Mouse (Mus musculus) liver, embryonic 12.5 days (tissue): Measurements from ENCODE around the gene Ndufs7. TPM values are rescaled to one million over a fixed set of nuclear protein-coding genes. Genes with fewer than 3 reads are reported as not detected.

Experiments used
- ATAC-seq: fragments of 200-750 bp; cut with Nextera tagmentation; 2 replicates; pipeline ENCODE4 v1.8.0; 2017; ENCODE audit warnings: moderate number of reproducible peaks, mild to moderate bottlenecking, moderate library complexity
- H3K27ac ChIP-seq: fragments of 300-500 bp; sonication (generic); 2 replicates; pipeline ENCODE4 v1.5.1; 2016; ENCODE audit warnings: mild to moderate bottlenecking
- H3K27me3 ChIP-seq: fragments of 300-500 bp; sonication (generic); replicated peaks from 2 replicates; pipeline ENCODE4 v1.6.1; 2016; ENCODE audit warnings: mild to moderate bottlenecking, moderate library complexity
- H3K36me3 ChIP-seq: fragments of 300-500 bp; sonication (generic); 2 replicates; pipeline ENCODE4 v1.6.1; 2016; ENCODE audit warnings: mild to moderate bottlenecking, moderate library complexity
- H3K4me1 ChIP-seq: fragments of 300-500 bp; sonication (generic); 2 replicates; pipeline ENCODE4 v1.6.1; 2016
- H3K4me2 ChIP-seq: fragments of 300-500 bp; sonication (generic); 2 replicates; pipeline ENCODE4 v1.6.1; 2016; ENCODE audit warnings: mild to moderate bottlenecking, moderate library complexity
- H3K4me3 ChIP-seq: fragments of 300-500 bp; sonication (generic); 2 replicates; pipeline ENCODE4 v1.5.1; 2016; ENCODE audit warnings: mild to moderate bottlenecking, moderate library complexity
- H3K9ac ChIP-seq: fragments of 300-500 bp; sonication (generic); 2 replicates; pipeline ENCODE4 v1.6.1; 2016; ENCODE audit warnings: mild to moderate bottlenecking, moderate library complexity
- H3K9me3 ChIP-seq: fragments of 300-500 bp; sonication (generic); replicated peaks from 2 replicates; pipeline ENCODE4 v1.6.1; 2016; ENCODE audit warnings: mild to moderate bottlenecking, moderate library complexity
- WGBS: fragments of 180-500 bp; shearing (Covaris S2); methylation state at CpG from one replicate; pipeline ENCODE4 v1.1.7; 2016; ENCODE audit not compliant: insufficient replicate concordance; 5-methylcytosine and 5-hydroxymethylcytosine counted together
- microRNA-seq: library from miRNA; unstranded; fragments of <30 nt; microRNA quantifications from one replicate; pipeline ENCODE4, GENCODE M21; 2017
- polyA plus RNA-seq: library from polyadenylated mRNA; unstranded; fragments of >200 nt; fragmentation: Nextera tagmentation; extraction: Ambion mirVana; gene quantifications from 2 replicates; pipeline ENCODE4 v1.2.1, GENCODE M21; 2016

Gene Ndufs7
- polyA plus RNA-seq, 1 experiment from 2014 or later: 312 TPM

DNA sequence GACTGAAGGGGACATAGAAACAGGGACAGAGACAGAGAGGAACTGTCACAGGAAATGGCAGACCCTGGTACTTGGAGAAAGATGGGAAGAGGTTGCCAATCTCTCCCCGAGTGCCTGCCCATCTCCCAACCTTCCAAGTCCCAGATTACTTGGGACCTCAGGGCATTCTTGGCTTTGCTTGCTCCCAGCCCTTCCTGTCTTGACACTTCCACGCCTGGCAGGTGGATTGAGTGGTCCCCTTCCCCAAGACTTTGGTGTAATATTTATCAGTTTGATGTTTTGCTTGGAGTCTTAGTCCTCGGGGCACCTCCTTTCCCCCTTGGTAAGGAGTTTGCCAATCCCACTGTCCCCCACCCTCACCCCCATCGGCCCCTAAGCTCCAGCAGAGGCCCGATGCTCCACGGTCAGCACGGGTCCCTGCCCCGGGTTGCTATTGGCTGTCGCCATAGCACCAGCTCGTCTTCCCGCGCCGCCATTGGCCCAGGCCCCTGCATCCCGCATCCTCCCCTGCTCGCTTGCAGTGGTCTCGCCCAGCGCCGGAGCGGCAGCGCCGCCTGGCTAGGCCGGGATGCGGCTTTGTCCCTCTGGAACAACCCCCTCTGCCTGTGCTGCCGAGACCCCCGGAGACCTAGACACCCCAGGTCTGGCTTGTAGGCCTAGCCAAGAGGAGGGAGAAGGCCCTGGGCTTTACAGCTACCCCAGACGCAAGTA, 49.8 kb downstream of the Ndufs7 start:
- H3K9me3 ChIP-seq: no peaks in the 10 kb centered on the region
- WGBS: 6% methylated on average over 26 of the region's 26 CpGs
- H3K9ac ChIP-seq: no peak overlapping the region
- ATAC-seq: no peak
- H3K4me1 ChIP-seq: peaks cover 46% of the 10 kb centered on the region
- H3K27ac ChIP-seq: no peak overlapping the region
- H3K4me3 ChIP-seq: no peak overlapping the region
- H3K4me2 ChIP-seq: no peak overlapping the region
- H3K27me3 ChIP-seq: peaks cover 73% of the 10 kb centered on the region
- H3K36me3 ChIP-seq: peaks cover 14% of the 10 kb centered on the region

DNA sequence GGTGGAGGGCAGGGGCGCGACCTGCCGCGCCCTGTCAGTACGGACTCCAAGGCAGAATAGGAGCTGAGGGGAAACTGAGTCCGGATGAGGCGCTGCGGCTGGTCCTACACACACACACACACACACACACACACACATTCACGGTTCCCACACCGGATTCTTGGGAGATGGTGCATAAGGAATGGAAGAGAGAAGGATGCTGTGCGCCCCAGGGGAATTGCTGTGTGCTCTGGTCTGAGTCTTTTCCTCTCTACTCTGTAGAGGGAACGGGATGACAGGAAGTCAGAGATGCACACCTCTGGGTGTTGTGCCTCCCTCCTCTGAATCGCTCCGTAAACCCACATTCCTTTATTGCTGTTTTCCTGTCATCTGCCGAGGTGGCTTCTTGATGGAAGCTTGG, 50.4 kb downstream of the Ndufs7 start:
- ATAC-seq: no peak
- 18% methylated on average over 15 of the region's 15 CpGs for WGBS
- H3K4me3 ChIP-seq: no peak overlapping the region

DNA sequence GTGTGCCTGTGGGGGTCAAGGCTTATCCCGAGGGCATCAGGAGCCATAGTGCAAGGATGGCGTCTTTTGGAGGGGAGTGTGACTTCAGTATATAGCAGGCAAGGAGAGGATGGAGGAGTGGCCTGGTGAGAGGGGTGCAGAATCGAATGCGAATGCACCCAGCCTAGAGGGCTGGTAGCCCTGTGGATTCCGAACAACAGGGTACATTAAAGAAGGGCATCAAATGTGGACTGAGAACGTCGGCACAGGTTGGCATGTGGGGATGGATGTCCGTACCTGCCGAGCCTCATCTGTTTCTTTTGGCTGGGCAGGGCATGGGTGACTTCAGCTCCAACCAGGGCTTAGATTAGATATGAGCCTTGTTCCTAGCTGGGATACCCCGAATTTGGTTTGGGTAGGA, 50.9 kb downstream of the Ndufs7 start:
- Histone ChIP-seq H3K4me3 (no peak overlapping the region), H3K27me3 (peaks cover 84% of the 10 kb centered on the region), H3K4me1 (peaks cover 40% of the 10 kb centered on the region), H3K27ac (no peak overlapping the region), H3K9me3 (no peaks in the 10 kb centered on the region), H3K36me3 (peaks cover 3% of the 10 kb centered on the region), H3K9ac (no peak overlapping the region), H3K4me2 (no peak overlapping the region)
- 49% methylated on average over 10 of the region's 10 CpGs for WGBS
- ATAC-seq: no peak

More for the DNA sequence above, 50.4 kb downstream of the Ndufs7 start:
- H3K36me3 ChIP-seq: peaks cover 9% of the 10 kb centered on the region
- H3K4me2 ChIP-seq: no peak overlapping the region
- H3K9ac ChIP-seq: no peak overlapping the region
- H3K4me1 ChIP-seq: peaks cover 40% of the 10 kb centered on the region
- H3K27ac ChIP-seq: no peak overlapping the region
- no peaks in the 10 kb centered on the region for H3K9me3 ChIP-seq
- peaks cover 79% of the 10 kb centered on the region for H3K27me3 ChIP-seq

DNA sequence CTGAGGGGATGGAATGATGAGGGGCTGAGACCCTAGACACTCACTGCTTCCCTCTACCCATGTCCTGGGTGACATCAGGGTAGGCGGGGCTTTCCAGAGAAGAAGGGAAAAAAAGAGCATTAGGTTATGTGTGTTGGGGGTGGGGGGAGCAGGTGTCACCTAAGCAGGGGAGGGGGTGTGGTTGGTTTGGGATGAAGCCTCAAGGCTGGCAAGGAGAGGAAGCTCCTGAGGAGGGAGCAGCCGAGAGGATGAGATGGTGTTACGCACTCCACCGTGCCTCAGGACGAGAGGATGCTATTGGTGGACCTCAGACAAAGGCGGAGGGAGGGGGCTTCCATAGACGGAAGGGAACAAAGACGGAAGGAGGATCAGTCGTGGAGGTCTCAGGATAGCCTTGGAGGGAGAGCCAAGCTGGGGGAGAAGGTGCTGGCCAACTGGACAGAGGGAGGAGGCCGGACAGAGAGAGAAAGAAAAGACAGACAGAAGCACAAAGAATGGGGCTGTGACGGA, 51.8 kb downstream of the Ndufs7 start:
- H3K9me3 ChIP-seq: no peaks in the 10 kb centered on the region
- no peak overlapping the region for H3K27ac ChIP-seq
- H3K4me3 ChIP-seq: no peak overlapping the region
- H3K9ac ChIP-seq: no peak overlapping the region
- no peak overlapping the region for H3K4me2 ChIP-seq
- peaks cover 37% of the 10 kb centered on the region for H3K4me1 ChIP-seq
- H3K27me3 ChIP-seq: peaks cover 93% of the 10 kb centered on the region
- no peaks in the 10 kb centered on the region for H3K36me3 ChIP-seq
- no peak for ATAC-seq
- 31% methylated on average over 11 of the region's 11 CpGs for WGBS

DNA sequence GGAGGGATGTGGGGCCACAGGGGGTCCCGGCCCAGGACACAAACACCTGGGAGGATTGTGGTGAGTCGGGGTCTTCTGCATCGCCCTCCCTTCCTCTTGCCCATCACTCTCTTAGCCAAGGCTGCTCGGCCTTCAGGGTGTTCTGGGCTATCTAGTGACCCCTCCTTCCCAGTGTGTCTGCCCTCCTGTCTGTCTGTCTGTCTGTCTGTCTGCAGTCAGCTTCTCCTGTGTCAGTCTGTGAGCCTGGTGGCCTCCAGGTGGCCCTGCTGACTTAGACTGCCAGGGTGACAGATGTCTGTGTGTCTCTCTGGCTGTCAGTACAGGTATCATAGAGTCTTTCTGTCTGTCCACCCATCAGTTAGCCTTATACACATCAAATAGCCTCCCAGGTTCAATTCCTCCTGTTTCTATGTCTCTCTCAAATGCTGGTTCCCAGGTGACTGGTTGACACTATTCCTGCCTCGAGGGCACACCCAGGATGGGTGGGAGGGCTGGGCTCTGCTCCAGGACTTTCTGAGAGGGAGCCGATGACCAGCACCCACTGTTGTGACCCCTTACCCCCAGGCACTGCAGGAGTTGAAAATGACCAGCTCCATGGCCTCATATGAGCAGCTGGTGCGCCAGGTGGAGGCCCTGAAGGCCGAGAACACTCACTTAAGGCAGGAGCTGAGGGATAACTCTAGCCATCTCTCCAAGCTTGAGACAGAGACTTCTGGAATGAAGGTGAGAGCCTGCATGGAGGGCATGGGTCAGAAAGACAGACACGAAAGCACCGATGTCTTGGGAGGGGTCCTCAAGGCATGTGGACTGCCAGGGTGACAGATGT, 52.5 kb downstream of the Ndufs7 start:
- H3K4me3 ChIP-seq: no peak overlapping the region
- WGBS: 61% methylated on average over 10 of the region's 10 CpGs
- H3K4me1 ChIP-seq: peaks cover 29% of the 10 kb centered on the region
- H3K9ac ChIP-seq: no peak overlapping the region
- no peak overlapping the region for H3K27ac ChIP-seq
- no peaks in the 10 kb centered on the region for H3K9me3 ChIP-seq
- peaks cover 99% of the 10 kb centered on the region for H3K27me3 ChIP-seq
- no peaks in the 10 kb centered on the region for H3K36me3 ChIP-seq
- no peak for ATAC-seq
- no peak overlapping the region for H3K4me2 ChIP-seq

DNA sequence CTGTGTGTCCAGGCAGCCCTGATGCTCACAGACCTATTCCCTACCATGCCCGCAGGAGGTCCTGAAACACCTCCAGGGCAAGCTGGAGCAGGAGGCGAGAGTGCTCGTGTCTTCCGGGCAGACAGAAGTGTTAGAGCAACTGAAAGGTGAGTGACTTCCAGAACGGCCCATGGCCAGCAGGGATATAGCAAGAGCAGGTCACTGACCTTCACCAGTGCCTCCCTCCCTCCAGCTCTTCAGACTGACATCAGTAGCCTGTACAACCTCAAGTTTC, 53.1 kb downstream of the Ndufs7 start:
- Histone ChIP-seq H3K4me1 (peaks cover 24% of the 10 kb centered on the region), H3K27me3 (peaks cover 99% of the 10 kb centered on the region), H3K9me3 (no peaks in the 10 kb centered on the region), H3K4me3 (no peak overlapping the region), H3K36me3 (no peaks in the 10 kb centered on the region), H3K4me2 (no peak overlapping the region; the same call in 1 of the 2 replicates), H3K27ac (no peak overlapping the region), H3K9ac (no peak overlapping the region)
- no peak; the same call in 1 of the 2 replicates for ATAC-seq
- WGBS: 61% methylated on average over 5 of the region's 5 CpGs

DNA sequence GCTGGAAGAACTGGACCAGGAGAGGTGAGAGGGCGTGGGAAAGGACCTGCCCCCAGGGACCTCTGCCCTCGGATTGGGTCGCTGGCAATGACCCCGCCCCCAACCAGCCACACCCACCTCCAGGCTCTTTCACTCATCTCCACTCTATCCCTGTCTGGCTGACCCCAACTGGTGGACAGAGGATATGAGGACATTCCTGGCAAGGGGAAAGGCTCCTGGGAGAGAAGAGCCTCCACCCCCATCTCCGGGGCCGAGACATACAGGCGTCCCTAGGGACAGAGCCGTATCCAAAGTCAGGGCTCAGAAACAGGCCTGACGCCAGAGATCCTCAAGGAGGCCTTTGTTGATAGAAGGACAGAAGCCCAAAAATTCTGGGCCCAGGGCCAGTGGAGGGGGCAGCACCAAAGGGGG, 53.6 kb downstream of the Ndufs7 start:
- Histone ChIP-seq H3K4me2 (no peak overlapping the region; the same call in 1 of the 2 replicates), H3K36me3 (no peaks in the 10 kb centered on the region), H3K4me1 (peaks cover 19% of the 10 kb centered on the region), H3K9me3 (no peaks in the 10 kb centered on the region), H3K27me3 (peaks cover 99% of the 10 kb centered on the region), H3K4me3 (no peak overlapping the region), H3K27ac (no peak overlapping the region), H3K9ac (no peak overlapping the region)
- 25% methylated on average over 9 of the region's 9 CpGs for WGBS
- ATAC-seq: peak; percentile 31

DNA sequence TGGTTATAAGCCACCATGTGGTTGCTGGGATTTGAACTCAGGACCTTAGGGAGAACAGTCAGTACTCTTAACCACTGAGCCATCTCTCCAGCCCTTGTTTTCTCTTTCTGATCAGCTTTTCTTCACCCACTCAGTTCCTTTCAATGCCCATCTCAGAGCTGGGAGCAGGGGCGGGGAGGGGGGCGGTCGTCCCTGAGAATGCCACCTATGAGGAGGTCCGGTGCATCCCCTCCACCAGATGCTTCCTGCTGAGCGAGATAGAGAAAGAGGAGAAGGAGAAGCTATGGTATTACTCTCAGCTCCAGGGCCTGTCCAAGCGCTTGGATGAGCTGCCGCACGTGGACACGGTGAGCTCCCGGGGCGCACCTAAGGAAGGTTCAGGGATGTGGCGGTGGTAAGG, 55.5 kb downstream of the Ndufs7 start:
- peak overlapping the region; percentile 65 for H3K4me2 ChIP-seq
- no peaks in the 10 kb centered on the region for H3K9me3 ChIP-seq
- H3K27ac ChIP-seq: no peak overlapping the region
- WGBS: 8% methylated on average over 12 of the region's 12 CpGs
- H3K27me3 ChIP-seq: peaks cover 99% of the 10 kb centered on the region
- ATAC-seq: no peak; the same call in 1 of the 2 replicates
- H3K36me3 ChIP-seq: no peaks in the 10 kb centered on the region
- H3K4me3 ChIP-seq: peak overlapping the region; percentile 39
- H3K4me1 ChIP-seq: peaks cover 16% of the 10 kb centered on the region
- H3K9ac ChIP-seq: no peak overlapping the region

DNA sequence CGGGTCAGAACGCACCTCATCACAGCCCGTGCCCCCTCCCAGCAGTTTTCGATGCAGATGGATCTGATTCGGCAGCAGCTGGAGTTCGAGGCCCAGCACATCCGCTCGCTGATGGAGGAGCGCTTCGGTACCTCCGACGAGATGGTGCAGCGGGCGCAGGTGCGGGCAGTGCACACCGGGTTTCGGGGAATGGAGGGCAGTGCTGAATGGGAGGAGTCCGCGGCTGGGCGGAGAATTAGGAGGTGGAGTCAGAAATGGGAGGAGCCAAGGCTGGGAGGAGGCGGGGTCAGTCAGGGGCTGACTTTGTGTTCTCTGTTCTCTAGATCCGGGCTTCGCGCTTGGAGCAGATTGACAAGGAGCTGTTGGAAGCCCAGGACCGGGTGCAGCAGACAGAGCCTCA, 55.9 kb downstream of the Ndufs7 start:
- Histone ChIP-seq H3K4me1 (peaks cover 16% of the 10 kb centered on the region), H3K9me3 (no peaks in the 10 kb centered on the region), H3K27ac (no peak overlapping the region), H3K9ac (no peak overlapping the region), H3K4me3 (peak overlapping the region; percentile 39), H3K4me2 (peak overlapping the region; percentile 65), H3K27me3 (peaks cover 99% of the 10 kb centered on the region), H3K36me3 (no peaks in the 10 kb centered on the region)
- ATAC-seq: peak; percentile 63
- WGBS: 3% methylated on average over 25 of the region's 25 CpGs

Small RNA genes lying within 50 kb of the gene (microRNA-seq; reads per million reads assigned to microRNA genes)
- gene Mir6911: 1.8 reads per million

Other genes starting within 250 kb of the Ndufs7 start
- 22.3 and 22.8 TPM in 2 replicates for gene Arhgap45, start 232.5 kb upstream of the Ndufs7 start, polyA plus RNA-seq
- gene Polr2e, start 209.3 kb upstream of the Ndufs7 start, polyA plus RNA-seq: 142 and 147 TPM in 2 replicates
- gene Gpx4, start 202.0 kb upstream of the Ndufs7 start, polyA plus RNA-seq: 682 and 685 TPM in 2 replicates
- 15.0 and 15.4 TPM in 2 replicates for gene Sbno2, start 143.6 kb upstream of the Ndufs7 start, polyA plus RNA-seq
- 18.6 and 19.8 TPM in 2 replicates for gene Stk11, start 133.3 kb upstream of the Ndufs7 start, polyA plus RNA-seq
- gene Atp5d, start 110.5 kb upstream of the Ndufs7 start, polyA plus RNA-seq: 393 and 419 TPM in 2 replicates
- gene Cbarp, start 108.3 kb upstream of the Ndufs7 start, polyA plus RNA-seq: 0.94 and 0.96 TPM in 2 replicates
- gene Midn, start 100.8 kb upstream of the Ndufs7 start, polyA plus RNA-seq: 5.7 and 6.3 TPM in 2 replicates
- 22.1 and 27.3 TPM in 2 replicates for gene Cirbp, start 83.1 kb upstream of the Ndufs7 start, polyA plus RNA-seq
- 14.0 and 16.4 TPM in 2 replicates for gene 1600002K03Rik, start 76.2 kb upstream of the Ndufs7 start, polyA plus RNA-seq
- gene Efna2, start 69.6 kb upstream of the Ndufs7 start, polyA plus RNA-seq: 3.1 and 3.4 TPM in 2 replicates
- gene Mum1, start 22.7 kb upstream of the Ndufs7 start, polyA plus RNA-seq: 33.5 and 35.1 TPM in 2 replicates
- 43.0 and 50.0 TPM in 2 replicates for gene Gamt, start 11.9 kb downstream of the Ndufs7 start, polyA plus RNA-seq
- 44.3 and 45.9 TPM in 2 replicates for gene Dazap1, start 12.4 kb downstream of the Ndufs7 start, polyA plus RNA-seq
- 872 and 920 TPM in 2 replicates for gene Rps15, start 43.3 kb downstream of the Ndufs7 start, polyA plus RNA-seq
- gene Apc2, start 46.9 kb downstream of the Ndufs7 start, polyA plus RNA-seq: 0.17 and 0.22 TPM in 2 replicates
- 46.0 and 46.7 TPM in 2 replicates for gene 2310011J03Rik, start 71.4 kb downstream of the Ndufs7 start, polyA plus RNA-seq
- gene Pcsk4, start 80.4 kb downstream of the Ndufs7 start, polyA plus RNA-seq: 6.9 and 7.2 TPM in 2 replicates
- gene Reep6, start 80.8 kb downstream of the Ndufs7 start, polyA plus RNA-seq: 61.4 and 61.6 TPM in 2 replicates
- 2.4 and 2.9 TPM in 2 replicates for gene Adamtsl5, start 99.3 kb downstream of the Ndufs7 start, polyA plus RNA-seq
- gene Plk5, start 107.3 kb downstream of the Ndufs7 start, polyA plus RNA-seq: 0.06 and 0.10 TPM in 2 replicates
- 2.1 TPM in 2 replicates for gene Mex3d, start 138.5 kb downstream of the Ndufs7 start, polyA plus RNA-seq
- gene Mbd3, start 150.4 kb downstream of the Ndufs7 start, polyA plus RNA-seq: 134 and 140 TPM in 2 replicates
- gene Uqcr11, start 157.7 kb downstream of the Ndufs7 start, polyA plus RNA-seq: 594 and 628 TPM in 2 replicates
- 110 and 115 TPM in 2 replicates for gene Tcf3, start 184.5 kb downstream of the Ndufs7 start, polyA plus RNA-seq
- gene Onecut3, start 245.7 kb downstream of the Ndufs7 start, polyA plus RNA-seq: 0.29 and 0.33 TPM in 2 replicates